Mouse (Mus musculus) G1E (cell line): ENCODE measurements around the gene Acaca. TPM values are rescaled to one million over a fixed set of nuclear protein-coding genes. Genes with fewer than 3 reads are reported as not detected.

Experiments
- ATAC-seq: 2 replicates; pipeline ENCODE4 v1.8.0; 2016; ENCODE audit warnings: mild to moderate bottlenecking; ENCODE audit not compliant: insufficient number of reproducible peaks, poor library complexity, low FRiP score, severe bottlenecking; ENCODE audit errors: extremely low read depth
- DNase-seq: peaks from one replicate; pipeline ENCODE4 v3.0.0; 2012; ENCODE audit warnings: low spot score
- H3K27me3 ChIP-seq: 2 replicates; pipeline ENCODE4 v1.6.1; 2012; ENCODE audit warnings: mild to moderate bottlenecking, low read length, inconsistent platforms; ENCODE audit not compliant: insufficient read depth
- H3K36me3 ChIP-seq: replicated peaks from 2 replicates; pipeline ENCODE3; 2012; ENCODE audit warnings: mild to moderate bottlenecking, inconsistent platforms
- H3K4me1 ChIP-seq: 2 replicates; pipeline ENCODE4 v1.6.1; 2012; ENCODE audit warnings: low read depth, low read length, inconsistent platforms, mixed read lengths; ENCODE audit not compliant: insufficient read depth
- H3K4me3 ChIP-seq: 2 replicates; pipeline ENCODE4 v1.5.1; 2012; ENCODE audit warnings: low read depth, mild to moderate bottlenecking, inconsistent platforms, low read length, moderate library complexity, mixed read lengths
- H3K9me3 ChIP-seq: replicated peaks from 2 replicates; pipeline ENCODE4 v1.6.1; 2012; ENCODE audit warnings: inconsistent platforms
- CTCF ChIP-seq: IDR thresholded peaks from 2 replicates; pipeline ENCODE4 v1.5.1; 2012; ENCODE audit warnings: low read depth, low read length, inconsistent platforms, mixed read lengths
- GATA1 ChIP-seq: IDR thresholded peaks from 2 replicates; pipeline ENCODE4 v1.6.1; 2012; ENCODE audit warnings: borderline replicate concordance, low read length, inconsistent platforms, mixed read lengths
- GATA2 ChIP-seq: IDR thresholded peaks from 2 replicates; pipeline ENCODE4 v1.6.1; 2012; ENCODE audit warnings: low read depth, low read length, inconsistent platforms, borderline replicate concordance
- POLR2AphosphoS5 ChIP-seq: IDR thresholded peaks from 2 replicates; pipeline ENCODE4 v1.6.1; 2012; ENCODE audit warnings: low read depth, low read length, inconsistent platforms; ENCODE audit not compliant: insufficient replicate concordance
- TAL1 ChIP-seq: conservative IDR thresholded peaks from 2 replicates; pipeline ENCODE4 v1.6.1; 2012; ENCODE audit warnings: low read depth, low read length, inconsistent platforms, mixed read lengths
- polyA plus RNA-seq: library from polyadenylated mRNA; stranded (reverse); fragments of >175 nt; gene quantifications from 2 replicates; pipeline ENCODE4 v1.2.3, GENCODE M21; 2012
- total RNA-seq, 2 experiments: library from RNA; stranded (forward) in 1 of 2; stranded (reverse) in 1 of 2; fragments of 200-1000 nt in 1 of 2; fragments of >200 nt in 1 of 2; fragmentation: Nextera tagmentation in 1 of 2; gene quantifications; 2 replicates each; pipeline ENCODE4 v1.2.3; 2014 to 2017

Acaca gene
- total and polyA plus RNA-seq, 3 experiments, result 19.3 to 45.3 (median 37.2) TPM

DNA sequence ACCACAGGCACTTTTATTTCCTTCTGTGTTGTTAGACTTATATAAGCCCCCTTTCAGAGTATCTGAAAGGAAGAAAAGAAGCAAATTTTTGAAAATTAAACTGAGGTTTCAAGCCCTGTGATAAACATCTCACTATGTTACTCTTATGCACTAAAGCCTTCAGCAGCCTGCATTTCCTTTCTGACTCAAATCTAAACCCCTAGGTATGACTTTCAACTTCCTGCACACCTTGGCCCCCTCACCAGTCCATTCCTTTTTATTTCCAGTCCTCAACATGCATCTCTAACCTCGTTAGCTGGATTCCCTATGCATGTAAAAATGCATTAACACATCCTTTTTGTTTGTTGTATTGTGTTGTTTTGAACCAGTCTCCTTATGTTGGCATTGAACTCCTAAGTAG lies 123.0 kb downstream of the Acaca start:
- ATAC-seq, result no peak
- H3K4me1 ChIP-seq, result 0 out of 2 replicates have a peak, but pooled peaks cover 2% of the 10 kb centered on the region
- TF ChIP-seq POLR2AphosphoS5 (no peak), GATA2 (no peak), CTCF (no peak), TAL1 (no peak), GATA1 (no peak)
- no peak overlapping the region for H3K4me3 ChIP-seq
- no peaks in the 10 kb centered on the region for H3K9me3 ChIP-seq
- H3K27me3 ChIP-seq, result no peaks in the 10 kb centered on the region
- DNase-seq, result no peak
- H3K36me3 ChIP-seq, result peaks cover 71% of the 10 kb centered on the region

DNA sequence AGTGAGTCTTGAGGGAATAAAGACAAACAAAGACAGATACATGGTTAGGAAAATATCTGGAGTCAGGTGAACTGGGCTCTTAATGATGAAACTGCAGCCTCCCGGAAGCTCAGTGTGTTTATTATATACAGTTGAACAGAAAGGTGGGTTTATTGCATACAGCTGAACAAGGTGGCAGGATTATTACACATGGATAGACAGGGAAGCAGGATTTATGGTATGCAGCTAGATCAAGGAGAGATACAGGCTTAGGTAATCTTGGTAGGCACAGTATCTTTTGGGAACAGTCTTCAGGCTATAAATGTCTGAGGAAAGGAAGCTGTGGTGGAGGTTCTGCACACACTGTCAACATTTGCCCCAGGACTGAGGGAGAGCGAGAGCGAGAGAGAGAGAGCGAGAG lies 126.4 kb downstream of the Acaca start:
- H3K36me3 ChIP-seq, result peaks cover 76% of the 10 kb centered on the region

DNA sequence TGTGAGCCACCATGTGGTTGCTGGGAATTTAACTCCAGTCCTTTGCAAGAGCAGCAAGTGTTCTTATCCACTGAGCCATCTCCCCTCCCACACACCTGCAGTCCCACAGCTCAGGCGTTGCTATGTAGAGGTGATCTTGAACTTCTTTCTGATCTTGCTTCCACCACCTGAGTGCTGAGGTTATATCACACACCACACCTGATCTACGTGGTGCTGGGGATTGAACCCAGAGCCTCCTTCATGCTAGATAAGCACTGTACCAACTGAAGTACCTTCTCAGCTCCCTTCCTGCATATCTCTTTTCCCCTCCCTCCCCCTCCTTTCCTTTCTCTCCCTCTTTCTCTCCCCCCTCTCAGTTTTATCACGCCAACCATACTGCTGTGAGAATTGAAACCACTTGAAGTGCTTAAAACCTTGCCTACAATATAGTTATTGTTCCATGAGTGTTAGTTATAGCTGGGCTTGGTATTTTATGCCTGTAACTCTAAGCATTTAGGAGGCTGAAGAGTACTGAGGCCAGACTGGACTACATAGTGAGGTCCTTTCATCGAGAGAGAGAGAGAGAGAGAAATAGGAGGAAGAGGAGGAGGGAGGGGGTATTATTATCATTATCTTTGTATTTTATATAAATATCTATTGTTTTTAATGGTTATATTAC lies 128.7 kb downstream of the Acaca start:
- H3K4me3 ChIP-seq, result no peak overlapping the region
- H3K36me3 ChIP-seq, result peaks cover 77% of the 10 kb centered on the region
- peaks cover 8% of the 10 kb centered on the region; the same call in 1 of the 2 replicates for H3K4me1 ChIP-seq
- no peaks in the 10 kb centered on the region for H3K9me3 ChIP-seq
- no peaks in the 10 kb centered on the region for H3K27me3 ChIP-seq
- TF ChIP-seq CTCF, result no peak
- TF ChIP-seq GATA1, result no peak
- TF ChIP-seq GATA2, result no peak
- no peak for TF ChIP-seq TAL1
- no peak for TF ChIP-seq POLR2AphosphoS5
- ATAC-seq (no peak), DNase-seq (no peak)

More for the DNA sequence above, 126.4 kb downstream of the Acaca start:
- TF ChIP-seq GATA2 (no peak), POLR2AphosphoS5 (no peak), CTCF (no peak), TAL1 (no peak), GATA1 (no peak)
- ATAC-seq (no peak), DNase-seq (no peak)
- H3K27me3 ChIP-seq, result no peaks in the 10 kb centered on the region
- no peaks in the 10 kb centered on the region for H3K9me3 ChIP-seq
- no peak overlapping the region for H3K4me3 ChIP-seq
- peaks cover 8% of the 10 kb centered on the region; the same call in 1 of the 2 replicates for H3K4me1 ChIP-seq

DNA sequence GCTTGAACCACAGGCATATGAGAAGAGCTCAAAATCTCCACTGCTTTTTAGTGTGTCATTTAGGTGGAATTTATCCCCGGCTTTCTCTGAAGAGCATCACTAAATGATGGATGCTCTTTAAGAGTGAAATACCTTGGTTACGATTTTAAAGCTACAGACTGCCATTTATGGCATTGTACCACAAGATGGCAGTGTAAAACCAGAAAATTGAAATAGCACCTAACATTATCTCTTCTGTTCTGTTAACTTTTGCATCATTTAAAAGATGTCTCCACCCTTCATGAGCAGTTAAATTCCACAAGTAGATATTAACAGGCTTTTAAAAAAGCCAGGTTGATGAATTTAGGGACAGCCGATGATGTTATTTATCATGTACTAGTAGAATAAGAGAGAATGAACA lies 135.0 kb downstream of the Acaca start:
- no peak for TF ChIP-seq GATA1
- TF ChIP-seq GATA2, result no peak
- no peak for TF ChIP-seq TAL1
- 0 out of 2 replicates have a peak, but pooled peaks have one; percentile 16 for TF ChIP-seq CTCF
- DNase-seq (no peak), ATAC-seq (no peak)
- Histone ChIP-seq H3K4me1 (no peaks in the 10 kb centered on the region), H3K27me3 (no peaks in the 10 kb centered on the region), H3K9me3 (no peaks in the 10 kb centered on the region), H3K36me3 (peaks cover 91% of the 10 kb centered on the region), H3K4me3 (no peak overlapping the region)

DNA sequence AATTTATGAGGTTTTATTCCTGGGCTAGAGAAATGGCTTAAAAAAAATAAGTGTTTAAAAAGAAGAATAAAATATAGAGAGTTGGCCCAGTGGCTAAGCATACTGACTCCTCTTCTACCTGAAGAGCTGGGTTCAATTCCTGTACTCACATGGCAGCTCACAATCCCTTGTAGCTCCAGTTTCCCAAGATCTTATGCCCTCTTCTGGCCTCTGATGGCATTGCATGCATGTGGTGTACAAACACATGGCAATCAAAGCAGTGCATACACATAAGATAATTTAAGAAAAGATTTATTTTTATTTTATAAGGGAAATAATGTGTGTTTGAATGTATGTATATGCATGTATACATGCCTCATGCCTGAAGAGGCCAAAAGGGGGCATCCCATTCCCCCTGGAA lies 138.6 kb downstream of the Acaca start:
- H3K4me1 ChIP-seq, result no peaks in the 10 kb centered on the region
- H3K4me3 ChIP-seq, result no peak overlapping the region
- TF ChIP-seq TAL1 (no peak), GATA1 (no peak), CTCF (no peak)
- no peak for ATAC-seq
- no peak for DNase-seq
- peaks cover 89% of the 10 kb centered on the region for H3K36me3 ChIP-seq
- H3K27me3 ChIP-seq, result no peaks in the 10 kb centered on the region
- no peaks in the 10 kb centered on the region for H3K9me3 ChIP-seq

DNA sequence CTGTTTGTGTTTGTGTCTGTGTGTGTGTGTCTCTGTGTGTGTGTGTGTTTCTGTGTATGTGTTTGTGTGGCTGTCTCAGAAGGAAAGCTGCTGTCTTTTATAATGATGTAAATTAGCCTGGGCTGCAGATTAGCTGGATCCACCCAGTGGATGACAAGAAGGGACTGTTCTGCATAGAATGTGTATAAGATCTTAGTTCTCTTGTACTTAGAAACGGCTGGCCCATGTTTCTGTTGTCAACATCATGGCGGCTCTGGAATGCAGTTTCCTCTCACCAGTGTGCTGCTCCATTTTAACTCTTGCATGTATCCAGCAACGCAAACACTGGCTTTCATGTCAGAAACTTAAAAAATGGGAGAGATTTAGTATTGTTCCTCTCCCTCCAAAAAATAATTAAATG lies 141.0 kb downstream of the Acaca start:
- Histone ChIP-seq H3K9me3 (no peaks in the 10 kb centered on the region), H3K36me3 (peaks cover 79% of the 10 kb centered on the region), H3K4me1 (no peaks in the 10 kb centered on the region), H3K4me3 (no peak overlapping the region), H3K27me3 (no peaks in the 10 kb centered on the region)
- TF ChIP-seq TAL1 (no peak), CTCF (no peak), GATA1 (no peak), GATA2 (no peak), POLR2AphosphoS5 (no peak)
- DNase-seq (no peak), ATAC-seq (no peak)

DNA sequence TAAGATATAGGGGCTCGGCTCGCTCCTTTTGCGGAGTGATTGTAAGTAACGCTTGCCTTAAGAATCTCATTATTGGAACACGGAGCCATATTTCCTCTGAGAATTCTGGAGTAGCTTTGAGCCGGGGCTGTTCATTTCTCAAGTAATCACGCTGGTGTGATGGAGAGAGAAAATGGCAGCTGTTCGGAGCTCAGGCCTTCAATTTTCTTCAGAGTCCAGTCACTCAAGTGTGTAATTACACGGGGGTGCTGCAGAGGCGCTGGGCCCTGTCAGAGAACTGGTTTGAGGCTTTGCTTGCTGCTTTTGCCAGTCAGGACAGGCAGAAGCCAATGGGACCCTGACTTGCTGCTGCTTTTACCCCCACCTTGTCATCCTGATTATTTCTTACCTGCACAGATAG lies 142.5 kb downstream of the Acaca start:
- H3K9me3 ChIP-seq, result no peaks in the 10 kb centered on the region
- no peaks in the 10 kb centered on the region for H3K27me3 ChIP-seq
- ATAC-seq (no peak), DNase-seq (no peak)
- H3K4me3 ChIP-seq, result no peak overlapping the region
- H3K36me3 ChIP-seq, result peaks cover 79% of the 10 kb centered on the region
- TF ChIP-seq CTCF, result no peak
- TF ChIP-seq POLR2AphosphoS5, result no peak
- TF ChIP-seq TAL1, result no peak
- no peaks in the 10 kb centered on the region for H3K4me1 ChIP-seq
